Mouse (Mus musculus): ENCODE data around the gene Rerg.

The Rerg gene

DNA sequence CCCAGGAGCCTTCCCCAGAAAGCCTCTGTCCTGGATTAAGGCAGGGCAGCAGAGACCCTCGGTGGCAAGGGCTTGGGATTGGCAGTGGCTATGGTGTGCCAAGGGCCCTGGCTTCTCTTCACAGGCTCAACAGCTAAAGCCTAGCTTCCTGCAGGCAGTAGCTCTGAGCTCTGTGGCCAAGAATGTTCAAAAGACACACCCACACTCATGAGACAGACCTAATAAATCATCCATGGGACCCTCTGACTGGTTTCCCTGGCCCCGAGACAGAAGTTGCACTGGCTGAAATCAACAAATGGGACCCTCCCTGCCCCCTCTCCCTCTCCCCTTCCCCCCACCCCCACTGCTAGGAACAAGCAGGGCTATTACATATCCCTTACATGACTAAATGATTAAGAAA lies 44.1 kb downstream of the Rerg start:
- no peak for DNase-seq

- no peak for DNase-seq
Measured at GRCm38 (mm10) chr6:137125433-137125832, 44.9 kb downstream of the Rerg start.

DNA sequence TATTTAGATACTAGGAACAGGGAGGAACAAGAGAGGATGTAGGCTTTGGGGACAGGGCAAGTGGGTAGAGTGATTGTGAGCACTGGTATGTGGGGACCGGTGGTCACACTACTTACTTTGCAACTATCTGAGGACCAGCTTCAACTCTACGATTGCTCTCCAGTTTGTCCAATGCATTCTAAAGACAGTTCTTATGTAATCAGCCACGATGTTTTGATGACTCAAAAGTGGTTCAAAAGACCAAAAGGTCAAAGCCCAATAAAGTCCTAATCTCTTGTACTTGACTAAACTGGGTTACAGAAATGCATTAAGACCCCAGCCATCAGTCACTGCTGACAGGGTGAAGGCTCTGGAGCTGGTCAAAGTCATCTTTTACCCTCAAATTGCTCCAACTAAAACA lies 45.3 kb downstream of the Rerg start:
- no peak for DNase-seq

GRCm38 (mm10) chr6:137116849-137117473 lies 53.3 kb downstream of the Rerg start:
- no peak for DNase-seq

DNA sequence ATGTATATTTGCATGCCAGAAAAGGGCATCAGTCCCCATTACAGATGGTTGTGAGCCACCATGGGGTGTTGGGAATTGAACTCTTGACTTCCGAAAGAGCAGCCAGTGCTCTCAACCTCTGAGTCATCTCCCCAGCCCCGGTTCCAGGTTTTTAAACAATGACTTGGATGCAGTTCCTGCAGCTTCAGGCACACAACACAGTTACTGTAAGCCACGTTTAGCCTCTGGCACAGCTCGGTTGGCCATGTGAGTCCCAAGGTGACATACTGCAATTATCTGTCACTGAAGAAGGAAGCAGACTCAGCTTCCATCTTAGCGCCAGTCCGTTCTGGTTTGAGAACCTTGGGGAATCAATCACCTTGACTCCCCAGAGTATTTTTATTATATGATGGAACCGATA lies 55.4 kb downstream of the Rerg start:
- DNase-seq = no peak

DNA sequence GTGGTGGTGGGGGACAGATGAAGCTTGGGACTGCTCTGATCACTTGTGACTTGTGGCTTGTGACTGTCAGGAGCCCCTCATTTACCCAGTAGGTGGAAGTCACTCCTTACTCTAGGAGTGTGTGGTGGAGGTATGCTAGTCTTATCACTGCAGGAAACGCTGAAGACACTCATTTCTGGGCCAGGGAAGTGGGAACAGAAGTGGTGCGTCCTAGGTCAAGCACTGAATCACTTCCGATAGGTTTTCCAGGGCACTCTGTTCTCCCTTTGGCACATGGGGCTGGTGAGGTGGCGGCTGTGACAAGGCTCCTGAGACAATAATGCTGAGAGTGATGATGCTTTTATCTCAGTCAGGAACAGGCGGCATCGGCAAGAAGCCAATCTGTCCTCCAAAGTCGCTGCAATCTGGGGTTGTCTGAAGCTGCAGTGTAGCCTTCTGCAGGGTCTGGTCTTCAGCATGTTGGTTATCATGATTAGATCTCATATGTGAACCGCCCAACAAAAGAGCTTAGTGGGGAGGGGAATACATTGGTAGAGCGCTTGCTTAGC lies 59.0 kb downstream of the Rerg start:
- no peak for DNase-seq

DNA sequence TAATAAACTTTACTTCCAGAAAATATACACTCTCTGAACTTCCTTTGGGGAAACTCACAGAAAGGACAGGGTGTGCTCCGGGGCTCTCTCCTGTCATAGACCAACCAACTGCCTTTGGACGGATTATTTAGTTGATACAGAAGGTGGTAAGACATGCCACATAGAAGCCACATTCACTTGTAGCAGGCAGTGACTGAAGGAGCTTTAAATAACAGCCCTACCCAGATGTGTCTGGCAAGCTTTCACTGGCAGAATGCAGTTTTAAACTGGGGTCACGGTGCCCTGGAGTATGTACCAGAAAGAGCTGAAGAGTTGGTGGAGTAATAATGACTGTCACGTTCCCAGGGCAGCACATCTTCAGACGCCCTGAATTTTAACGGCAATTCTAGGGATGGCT lies 59.5 kb downstream of the Rerg start:
- no peak for DNase-seq

- DNase-seq = no peak
Measured at GRCm38 (mm10) chr6:137109811-137110777, 60.2 kb downstream of the Rerg start.

DNA sequence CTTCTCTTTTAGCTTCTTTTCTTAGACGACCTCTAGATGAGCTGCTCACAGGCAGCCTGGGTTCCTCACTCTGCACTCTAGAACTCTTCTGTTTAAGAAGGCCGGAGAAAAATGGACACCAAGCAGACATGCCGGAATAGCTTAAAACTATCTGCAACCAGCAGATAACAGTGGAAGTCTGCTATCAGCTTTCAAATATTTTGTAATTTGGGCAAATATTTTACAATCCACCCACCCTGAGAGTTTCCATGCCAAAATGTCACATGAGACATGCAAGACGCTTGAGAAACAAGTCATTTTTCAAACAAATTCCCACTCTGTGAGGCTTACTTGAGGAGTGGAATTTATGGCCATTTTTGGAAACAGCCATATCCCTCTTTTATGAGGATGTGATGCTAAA lies 65.0 kb downstream of the Rerg start:
- DNase-seq = no peak

DNA sequence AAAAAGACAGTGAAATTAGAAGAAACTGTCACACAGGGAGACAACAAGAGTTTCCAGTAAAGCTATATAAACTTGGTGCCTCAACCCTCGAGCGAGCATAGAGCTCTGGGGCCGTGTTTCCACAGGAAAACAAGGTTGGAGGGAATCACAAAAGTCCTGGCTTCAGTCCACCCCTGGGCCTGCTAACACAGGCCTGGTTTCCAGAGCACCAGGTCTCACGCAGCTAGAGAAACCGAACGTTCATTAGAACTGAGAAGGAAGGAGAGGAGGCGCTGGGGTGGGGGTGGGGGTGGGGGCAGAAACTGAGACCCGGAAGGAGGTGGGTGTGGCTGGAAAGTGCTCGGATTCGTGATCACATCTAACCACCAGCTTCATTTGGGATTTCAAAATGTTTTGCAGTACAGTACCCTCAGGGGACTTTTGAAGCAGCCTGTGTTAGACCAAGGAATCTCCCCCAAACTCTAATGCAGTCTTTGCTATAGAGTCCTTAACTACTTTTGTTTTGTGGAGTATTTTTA lies 67.6 kb downstream of the Rerg start:
- no peak for DNase-seq

DNA sequence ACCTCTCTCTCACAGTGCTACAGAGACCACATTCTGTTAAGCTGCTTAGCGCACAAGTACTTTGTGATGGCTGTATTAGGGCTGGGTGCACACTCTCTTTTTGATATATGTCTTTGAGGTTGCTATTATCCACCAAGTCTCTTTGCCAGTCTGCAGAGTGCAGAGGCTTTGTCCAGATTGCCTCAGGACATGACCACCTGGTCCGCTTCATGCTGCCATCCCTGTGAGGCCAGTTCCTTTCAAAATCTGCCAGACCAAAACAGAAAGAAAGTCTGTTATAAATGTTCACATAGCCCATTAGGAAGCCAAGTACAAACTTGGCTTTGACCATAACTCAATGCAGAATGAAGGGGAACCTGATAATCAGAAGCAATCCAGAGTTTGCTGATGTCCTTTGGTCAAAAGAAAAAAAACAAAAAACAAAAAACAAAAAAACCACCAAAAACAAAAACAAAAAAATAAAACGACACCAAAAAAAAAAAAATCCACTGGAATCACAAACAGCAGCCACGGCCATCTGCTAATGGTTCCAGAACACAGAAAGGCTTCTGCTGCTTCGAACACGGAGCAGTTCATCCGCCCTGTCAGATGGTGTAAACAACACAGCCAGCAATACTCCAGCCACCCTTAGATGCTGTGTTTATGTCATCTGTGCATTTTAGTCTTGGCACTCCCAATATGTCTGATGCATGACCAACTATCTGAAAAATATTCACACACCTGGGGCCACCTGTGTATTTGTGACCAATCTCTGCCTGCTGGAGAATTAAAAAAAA lies 68.2 kb downstream of the Rerg start:
- DNase-seq = no peak

DNA sequence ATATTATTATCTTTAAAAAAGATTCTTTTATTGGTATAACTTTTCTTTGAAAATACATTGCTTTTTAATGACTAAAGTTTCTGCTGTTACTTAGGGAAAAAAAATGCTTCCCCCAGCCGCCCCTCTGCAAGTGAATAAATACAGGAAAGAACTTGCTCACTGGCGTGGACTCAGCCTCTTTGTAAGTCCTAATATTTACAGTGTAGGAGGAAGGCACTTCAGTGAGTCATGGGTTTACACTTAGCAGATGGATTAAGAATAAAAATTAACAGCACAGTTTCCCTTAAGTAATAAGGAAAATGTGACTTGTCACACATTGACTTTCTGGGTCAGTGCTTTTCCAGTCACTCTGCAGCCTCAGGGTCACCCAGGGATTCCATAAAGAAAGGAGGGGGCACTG lies 70.0 kb downstream of the Rerg start:
- DNase-seq = no peak

DNA sequence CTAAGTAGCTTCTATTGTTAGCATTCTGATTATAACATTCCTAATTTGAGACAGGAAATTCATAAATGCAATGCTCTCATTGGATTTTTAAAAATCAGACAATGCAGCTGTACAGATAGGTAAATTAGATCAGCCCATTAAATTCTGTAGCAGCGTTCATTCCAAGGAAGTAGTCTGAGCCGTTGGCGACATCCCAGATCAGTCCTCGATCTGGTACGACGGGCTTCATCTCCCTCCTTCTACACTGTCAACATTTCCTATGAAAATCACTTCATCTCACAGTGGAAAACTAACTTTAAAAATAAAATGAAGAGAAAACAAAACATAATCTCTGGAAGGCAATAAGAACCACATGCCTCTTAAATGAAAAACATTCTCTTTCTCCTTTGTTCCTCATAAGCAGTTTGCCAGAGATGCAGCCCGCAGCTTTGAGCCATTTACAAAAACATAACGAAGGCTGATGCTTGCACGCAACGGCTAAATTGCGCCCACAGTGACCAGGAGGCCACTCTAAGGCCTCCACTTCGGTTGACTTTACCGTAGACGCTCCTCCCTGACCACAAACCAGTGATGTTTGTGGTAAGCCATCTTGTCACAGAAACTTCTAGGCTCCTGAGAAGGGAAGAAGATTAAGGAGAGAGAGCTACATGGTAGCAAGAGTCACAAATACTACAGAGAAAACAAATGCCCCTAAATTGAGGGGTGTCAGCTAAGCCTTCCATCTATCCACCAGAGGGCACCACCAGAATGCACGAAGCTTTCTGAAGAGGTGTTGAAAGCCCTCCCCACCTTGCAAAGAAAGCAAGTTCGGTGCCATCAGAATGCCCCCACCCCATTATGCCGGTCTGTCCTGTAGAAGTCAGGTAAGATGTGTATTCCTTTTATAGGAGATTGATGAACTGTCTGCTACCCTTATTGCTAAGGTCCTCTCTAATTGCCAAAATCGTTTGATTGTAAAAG lies 71.8 kb downstream of the Rerg start:
- no peak for DNase-seq

GRCm38 (mm10) chr6:137094475-137094874 lies 75.8 kb downstream of the Rerg start:
- DNase-seq = no peak

DNA sequence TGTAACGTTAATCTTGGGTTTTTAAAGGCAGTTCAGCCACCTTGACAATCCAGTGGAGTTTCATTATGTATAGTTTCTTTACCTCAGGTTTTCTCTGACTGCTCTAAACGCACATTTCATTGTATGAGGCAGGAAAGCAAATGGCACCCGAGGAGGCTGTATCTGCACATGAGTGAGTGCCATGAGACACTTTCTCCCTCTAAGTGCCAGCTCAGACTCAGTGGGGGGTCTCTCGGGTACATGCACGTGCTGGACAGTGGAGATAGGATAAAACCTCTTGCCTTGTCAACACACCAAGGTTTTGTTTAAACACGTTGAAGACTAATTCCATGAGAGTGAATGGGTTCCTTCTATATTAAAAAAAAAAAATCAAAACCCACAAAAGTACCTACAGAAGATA lies 81.8 kb downstream of the Rerg start:
- DNase-seq = no peak

DNA sequence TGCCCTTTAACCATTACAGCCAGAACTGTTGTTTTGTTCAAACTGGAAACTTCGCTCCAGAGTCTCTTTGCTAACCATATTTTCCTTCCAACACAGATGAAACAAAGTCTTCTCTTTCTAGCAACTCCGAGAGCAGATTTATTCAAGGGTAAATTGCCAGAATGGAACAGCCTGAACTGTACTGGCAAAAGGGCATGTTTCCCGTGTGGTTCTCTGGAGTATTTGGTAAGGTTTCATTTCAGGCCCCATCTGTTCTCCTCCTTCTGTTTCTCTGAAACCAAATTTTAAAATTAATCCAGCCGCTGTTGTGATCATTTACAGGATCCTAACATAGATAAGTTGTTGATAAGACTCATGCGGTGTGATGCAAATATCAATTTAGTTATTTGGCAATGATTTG lies 82.3 kb downstream of the Rerg start:
- DNase-seq = no peak

GRCm38 (mm10) chr6:137087470-137087869 lies 82.8 kb downstream of the Rerg start:
- DNase-seq = no peak

DNA sequence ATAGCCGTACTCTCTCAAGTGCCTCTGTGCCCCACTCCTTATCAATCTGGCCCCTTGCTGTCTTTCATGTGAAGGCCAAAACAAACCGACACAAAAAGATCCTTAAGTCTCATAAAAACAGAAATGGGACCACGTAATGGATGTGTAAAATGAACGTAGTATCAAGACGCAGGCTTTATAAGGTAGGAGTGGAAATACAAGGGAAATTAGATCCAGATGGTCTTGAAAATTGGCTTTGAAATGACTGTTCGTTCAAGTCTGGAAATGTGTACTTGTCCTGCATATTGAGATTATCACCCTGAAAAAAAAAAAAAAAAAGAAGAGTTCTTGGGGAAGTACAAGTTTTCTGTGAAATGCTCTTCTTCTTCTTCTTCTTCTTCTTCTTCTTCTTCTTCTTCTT lies 90.6 kb downstream of the Rerg start:
- no peak for DNase-seq

DNA sequence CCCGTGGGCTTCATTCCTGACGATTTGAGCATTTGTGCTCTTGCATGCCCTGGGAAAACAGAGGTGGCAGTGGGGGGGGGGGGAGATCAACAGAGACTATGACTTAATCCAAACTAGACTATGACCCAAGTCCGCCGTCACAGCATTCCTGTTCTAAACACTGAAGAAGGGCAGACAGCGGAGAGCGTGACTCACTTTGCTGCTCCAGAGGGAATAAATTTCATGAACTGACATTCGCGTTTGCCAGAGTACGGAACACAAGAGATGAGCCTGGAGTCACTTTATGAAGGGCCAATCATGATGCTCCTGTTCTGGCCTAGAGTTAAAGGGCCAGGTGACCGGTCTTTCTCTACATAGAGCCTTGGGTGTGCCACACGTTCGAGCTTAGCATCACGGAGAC lies 93.6 kb downstream of the Rerg start:
- DNase-seq = no peak

DNA sequence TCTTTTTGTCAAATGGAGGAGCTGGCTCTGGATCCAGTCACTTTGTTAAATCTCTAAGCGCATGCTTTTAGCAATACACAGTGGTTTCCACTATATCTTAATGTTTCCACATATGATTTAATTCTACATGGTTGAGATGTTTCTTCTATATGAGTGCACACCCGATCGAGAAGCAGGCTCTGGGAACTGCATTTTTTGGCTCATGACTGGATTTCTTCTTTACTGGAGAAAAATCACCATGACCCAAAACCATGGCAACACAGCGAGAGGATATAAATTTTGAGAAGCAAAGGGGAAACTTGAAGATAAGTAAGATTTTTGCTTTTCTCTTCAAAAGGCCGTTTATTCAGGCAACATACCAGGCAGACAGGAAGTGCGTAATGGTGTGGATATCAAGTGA lies 94.1 kb downstream of the Rerg start:
- no peak for DNase-seq

- no peak for DNase-seq
Measured at GRCm38 (mm10) chr6:137072256-137072655, 98.0 kb downstream of the Rerg start.

GRCm38 (mm10) chr6:137071466-137071865 lies 98.8 kb downstream of the Rerg start:
- no peak for DNase-seq
